Mouse (Mus musculus): Measurements from ENCODE around the gene Zbtb7b. TPM values are rescaled to one million over a fixed set of nuclear protein-coding genes. Genes with fewer than 3 reads are reported as not detected.
"Not testable (repeated sequence)": the region's sequence is repeated elsewhere in the genome, so short reads cannot be mapped to it uniquely, and the experiment has no call there.

Zbtb7b gene
- polyA plus RNA-seq, 2 experiments = 3.4 to 13.4 TPM

DNA sequence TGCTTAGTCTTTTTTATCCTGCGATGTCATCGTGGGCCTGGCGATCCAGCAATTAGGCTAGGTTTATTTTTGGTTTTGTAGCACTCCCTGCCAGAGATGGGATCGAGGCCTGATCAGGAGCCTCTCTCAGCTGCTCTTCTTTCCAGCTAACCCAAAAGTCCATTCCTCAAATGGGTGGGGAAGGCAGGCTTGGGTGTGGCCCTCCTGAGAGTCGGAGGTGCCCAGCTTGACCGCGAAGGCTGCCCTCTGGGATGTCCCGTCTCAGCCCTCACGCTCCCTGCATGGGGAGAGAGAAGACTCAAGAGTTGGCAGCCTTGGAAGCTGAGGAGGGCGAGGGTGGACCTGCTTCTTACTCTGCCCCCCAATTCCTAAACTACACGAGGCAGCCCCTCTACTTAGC is 40.0 kb upstream of the Zbtb7b start:
- H3K9me3 ChIP-seq (ENCODE audit: control insufficient read depth, low read length) = no peaks in the 10 kb centered on the region
- H3K27ac ChIP-seq (replicated peaks; ENCODE audit: low read depth, low read length) = peak overlapping the region; percentile 55; the same call in 1 of the 2 replicates
- H3K4me3 ChIP-seq (replicated peaks; ENCODE audit: low read length) = no peak overlapping the region
- DNase-seq (ENCODE audit: low spot score) (no peak), ATAC-seq (ENCODE audit: low FRiP score, low read depth) (no peak)
- H3K27me3 ChIP-seq (ENCODE audit: control insufficient read depth, insufficient read depth, low read length) = no peaks in the 10 kb centered on the region
- TF ChIP-seq POLR2A (IDR thresholded peaks at IDR 0.05; ENCODE audit: borderline replicate concordance, extremely low read depth, insufficient read depth, insufficient read length) = no peak
- WGBS = 81% methylated on average over 11 of the region's 11 CpGs
- peaks cover 16% of the 10 kb centered on the region for H3K4me1 ChIP-seq (ENCODE audit: control insufficient read depth, insufficient read depth, low read length)
- no peak overlapping the region for H3K9ac ChIP-seq (ENCODE audit: low read depth, low read length, severe bottlenecking)
- H3K4me2 ChIP-seq (replicated peaks; ENCODE audit: low read depth, low read length, severe bottlenecking) = no peak overlapping the region
- H3K36me3 ChIP-seq (ENCODE audit: control insufficient read depth, insufficient read depth, low read length) = peaks cover 26% of the 10 kb centered on the region

- Histone ChIP-seq H3K9me3 (ENCODE audit: control insufficient read depth, low read length) (no peaks in the 10 kb centered on the region), H3K4me1 (ENCODE audit: control insufficient read depth, insufficient read depth, low read length) (peaks cover 16% of the 10 kb centered on the region), H3K27ac (replicated peaks; ENCODE audit: low read depth, low read length) (no peak overlapping the region), H3K9ac (ENCODE audit: low read depth, low read length, severe bottlenecking) (no peak overlapping the region), H3K27me3 (ENCODE audit: control insufficient read depth, insufficient read depth, low read length) (no peaks in the 10 kb centered on the region), H3K4me2 (replicated peaks; ENCODE audit: low read depth, low read length, severe bottlenecking) (no peak overlapping the region), H3K4me3 (replicated peaks; ENCODE audit: low read length) (no peak overlapping the region), H3K36me3 (ENCODE audit: control insufficient read depth, insufficient read depth, low read length) (peaks cover 31% of the 10 kb centered on the region)
- no peak for DNase-seq (ENCODE audit: low spot score)
- no peak for ATAC-seq (ENCODE audit: low FRiP score, low read depth)
- WGBS = 89% methylated on average over 8 of the region's 8 CpGs
- TF ChIP-seq POLR2A (IDR thresholded peaks at IDR 0.05; ENCODE audit: borderline replicate concordance, extremely low read depth, insufficient read depth, insufficient read length) = no peak
These were observed 38.0 kb upstream of the Zbtb7b start for GRCm38 (mm10) chr3:89432606-89433005.

DNA sequence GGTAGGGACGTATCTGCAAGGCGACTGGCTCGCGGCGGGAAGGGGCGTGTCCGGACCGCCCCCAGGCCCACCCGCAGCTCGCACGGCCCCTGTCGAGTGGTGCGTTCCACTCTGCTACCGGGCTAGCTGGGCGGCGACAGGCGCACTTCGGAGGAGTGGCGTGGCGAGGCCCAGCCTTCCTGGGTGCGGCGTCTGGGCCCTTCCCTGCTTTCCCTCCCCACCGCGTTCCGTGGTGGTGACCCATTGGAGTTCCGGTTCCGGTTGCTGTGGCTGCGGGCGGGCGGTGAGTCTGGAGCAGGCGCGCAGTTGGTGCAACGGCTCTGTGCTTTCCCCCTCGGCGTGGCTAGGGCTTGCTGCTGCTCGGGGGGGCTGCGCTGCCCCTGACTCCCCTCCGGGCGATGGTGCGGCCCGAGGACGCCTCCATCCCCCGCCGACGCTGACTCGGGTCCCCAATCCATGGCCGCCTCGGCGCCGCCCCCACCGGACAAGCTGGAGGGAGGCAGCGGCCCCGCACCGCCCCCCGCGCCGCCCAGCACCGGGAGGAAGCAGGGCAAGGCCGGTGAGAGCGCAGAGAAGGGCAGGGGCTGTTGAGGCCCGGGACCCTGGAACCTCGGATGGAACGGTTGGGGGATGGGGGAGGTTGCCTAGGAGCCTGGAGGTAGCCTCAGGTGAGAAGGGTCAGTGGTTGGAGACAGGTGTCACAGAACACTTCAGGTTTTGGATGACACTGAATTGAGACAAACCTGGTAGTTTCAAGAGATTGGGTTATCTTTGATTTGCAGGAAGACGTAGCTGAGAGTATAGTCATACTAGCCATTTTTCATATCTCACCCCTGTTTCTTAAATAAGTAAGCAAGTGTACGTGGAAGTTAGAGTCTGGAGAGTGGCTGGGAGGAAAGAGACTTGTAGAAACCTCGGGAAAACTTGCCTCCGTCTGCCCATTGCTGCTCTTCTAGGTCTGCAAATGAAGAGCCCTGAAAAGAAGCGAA is 35.9 kb upstream of the Zbtb7b start, which contains the start of gene Pygo2:
Gene Pygo2 (plus strand): TSS at position 44 of the 989 bp plus-strand sequence.
- Histone ChIP-seq H3K9ac (ENCODE audit: low read depth, low read length, severe bottlenecking) (peak within 1 kb of the TSS; percentile 89), H3K36me3 (ENCODE audit: control insufficient read depth, insufficient read depth, low read length) (peaks cover 51% of the 10 kb centered on the region), H3K27ac (replicated peaks; ENCODE audit: low read depth, low read length) (peak within 1 kb of the TSS; percentile 82), H3K4me2 (replicated peaks; ENCODE audit: low read depth, low read length, severe bottlenecking) (peak within 1 kb of the TSS; percentile 76), H3K4me1 (ENCODE audit: control insufficient read depth, insufficient read depth, low read length) (peaks cover 9% of the 10 kb centered on the region), H3K9me3 (ENCODE audit: control insufficient read depth, low read length) (no peaks in the 10 kb centered on the region), H3K4me3 (replicated peaks; ENCODE audit: low read length) (peak within 1 kb of the TSS; percentile 100), H3K27me3 (ENCODE audit: control insufficient read depth, insufficient read depth, low read length) (no peaks in the 10 kb centered on the region)
- TF ChIP-seq POLR2A (IDR thresholded peaks at IDR 0.05; ENCODE audit: borderline replicate concordance, extremely low read depth, insufficient read depth, insufficient read length) = peak; percentile 87; the same call in 1 of the 2 replicates
- peak; percentile 96 for DNase-seq (ENCODE audit: low spot score)
- peak; percentile 95 for ATAC-seq (ENCODE audit: low FRiP score, low read depth)
- 3% methylated on average over 51 of the region's 68 CpGs for WGBS

GRCm38 (mm10) chr3:89429021-89429420 is 34.4 kb upstream of the Zbtb7b start:
- H3K27me3 ChIP-seq (ENCODE audit: control insufficient read depth, insufficient read depth, low read length); H3K4me3 ChIP-seq (replicated peaks; ENCODE audit: low read length); H3K4me2 ChIP-seq (replicated peaks; ENCODE audit: low read depth, low read length, severe bottlenecking); H3K9me3 ChIP-seq (ENCODE audit: control insufficient read depth, low read length); DNase-seq (ENCODE audit: low spot score); H3K27ac ChIP-seq (replicated peaks; ENCODE audit: low read depth, low read length); H3K4me1 ChIP-seq (ENCODE audit: control insufficient read depth, insufficient read depth, low read length); ATAC-seq (ENCODE audit: low FRiP score, low read depth); H3K9ac ChIP-seq (ENCODE audit: low read depth, low read length, severe bottlenecking): not testable (repeated sequence)
- WGBS = 94% methylated on average over 7 of the region's 7 CpGs
- H3K36me3 ChIP-seq (ENCODE audit: control insufficient read depth, insufficient read depth, low read length) = peaks cover 59% of the 10 kb centered on the region

- peaks cover 51% of the 10 kb centered on the region for H3K36me3 ChIP-seq (ENCODE audit: control insufficient read depth, insufficient read depth, low read length)
- DNase-seq (ENCODE audit: low spot score) (no peak), ATAC-seq (ENCODE audit: low FRiP score, low read depth) (no peak)
- H3K9me3 ChIP-seq (ENCODE audit: control insufficient read depth, low read length) = no peaks in the 10 kb centered on the region
- H3K9ac ChIP-seq (ENCODE audit: low read depth, low read length, severe bottlenecking) = no peak overlapping the region
- WGBS = 93% methylated on average over 4 of the region's 4 CpGs
- no peaks in the 10 kb centered on the region for H3K27me3 ChIP-seq (ENCODE audit: control insufficient read depth, insufficient read depth, low read length)
- no peak overlapping the region for H3K27ac ChIP-seq (replicated peaks; ENCODE audit: low read depth, low read length)
- peaks cover 16% of the 10 kb centered on the region for H3K4me1 ChIP-seq (ENCODE audit: control insufficient read depth, insufficient read depth, low read length)
- H3K4me2 ChIP-seq (replicated peaks; ENCODE audit: low read depth, low read length, severe bottlenecking) = no peak overlapping the region
- no peak for TF ChIP-seq POLR2A (IDR thresholded peaks at IDR 0.05; ENCODE audit: borderline replicate concordance, extremely low read depth, insufficient read depth, insufficient read length)
- no peak overlapping the region for H3K4me3 ChIP-seq (replicated peaks; ENCODE audit: low read length)
These were observed 31.3 kb upstream of the Zbtb7b start for GRCm38 (mm10) chr3:89425876-89426275.

Data from limb, embryonic 14.5 days (tissue).